Mouse (Mus musculus) layer of hippocampus, postnatal 25 days (tissue): ENCODE results near the gene Arid5b. TPM values are rescaled to one million over a fixed set of nuclear protein-coding genes. Genes with fewer than 3 reads are reported as not detected.

Source experiments
- DNase-seq, 2 experiments: peaks; one replicate each; pipeline ENCODE4 v3.0.0; 2022; ENCODE audit warnings: mixed read lengths in 2 of 2, low spot score in 1 of 2; ENCODE audit errors: extremely low spot score in 1 of 2
- total RNA-seq, 2 experiments: library from RNA; stranded (reverse); gene quantifications; 2 replicates each; pipeline ENCODE4 v1.2.3; 2021

Arid5b gene
- total RNA-seq, 2 experiments from 2014 or later: 21.5 to 22.8 TPM

- DNase-seq: no peak
Measured at GRCm38 (mm10) chr10:68142501-68142900, 136.0 kb downstream of the Arid5b start.

DNA sequence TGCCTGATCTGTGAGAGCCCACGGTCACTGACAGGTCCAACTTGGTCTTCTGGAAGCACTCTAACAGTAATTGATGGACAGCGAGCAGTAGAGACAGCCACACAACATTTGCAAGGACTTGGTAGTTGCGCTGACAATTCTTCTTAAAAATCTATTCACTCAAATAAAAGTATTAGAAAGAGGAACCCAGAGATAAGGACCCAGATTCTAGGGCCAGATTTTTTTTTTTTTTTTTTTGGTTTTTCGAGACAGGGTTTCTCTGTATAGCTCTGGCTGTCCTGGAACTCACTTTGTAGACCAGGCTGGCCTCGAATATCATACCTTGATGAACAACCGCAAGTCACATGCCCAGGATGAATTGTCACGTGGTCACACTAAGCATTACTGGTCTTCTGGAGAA lies 137.0 kb downstream of the Arid5b start:
- no peak for DNase-seq

DNA sequence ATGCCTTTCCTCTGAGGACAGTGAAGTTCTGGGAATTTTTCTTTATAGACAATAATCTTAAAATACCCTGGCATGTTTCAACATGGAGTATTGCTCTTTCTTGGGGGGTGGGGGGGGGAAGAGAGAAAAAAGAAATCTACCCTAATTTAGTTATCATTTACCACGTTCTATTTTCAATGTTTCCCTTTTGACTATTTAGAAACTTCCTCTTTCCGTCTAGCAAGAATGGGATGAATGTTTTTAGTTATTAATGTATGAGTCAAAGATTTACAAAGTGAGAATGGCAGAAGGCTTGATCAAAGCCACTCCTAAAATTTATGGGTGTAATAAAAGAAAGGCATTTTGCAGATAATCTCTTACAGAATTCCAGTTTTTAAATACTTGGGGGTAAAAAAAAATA lies 137.7 kb downstream of the Arid5b start:
- DNase-seq: no peak

GRCm38 (mm10) chr10:68140306-68140705 lies 138.2 kb downstream of the Arid5b start:
- no peak for DNase-seq

GRCm38 (mm10) chr10:68138123-68138522 lies 140.4 kb downstream of the Arid5b start:
- no peak for DNase-seq

DNA sequence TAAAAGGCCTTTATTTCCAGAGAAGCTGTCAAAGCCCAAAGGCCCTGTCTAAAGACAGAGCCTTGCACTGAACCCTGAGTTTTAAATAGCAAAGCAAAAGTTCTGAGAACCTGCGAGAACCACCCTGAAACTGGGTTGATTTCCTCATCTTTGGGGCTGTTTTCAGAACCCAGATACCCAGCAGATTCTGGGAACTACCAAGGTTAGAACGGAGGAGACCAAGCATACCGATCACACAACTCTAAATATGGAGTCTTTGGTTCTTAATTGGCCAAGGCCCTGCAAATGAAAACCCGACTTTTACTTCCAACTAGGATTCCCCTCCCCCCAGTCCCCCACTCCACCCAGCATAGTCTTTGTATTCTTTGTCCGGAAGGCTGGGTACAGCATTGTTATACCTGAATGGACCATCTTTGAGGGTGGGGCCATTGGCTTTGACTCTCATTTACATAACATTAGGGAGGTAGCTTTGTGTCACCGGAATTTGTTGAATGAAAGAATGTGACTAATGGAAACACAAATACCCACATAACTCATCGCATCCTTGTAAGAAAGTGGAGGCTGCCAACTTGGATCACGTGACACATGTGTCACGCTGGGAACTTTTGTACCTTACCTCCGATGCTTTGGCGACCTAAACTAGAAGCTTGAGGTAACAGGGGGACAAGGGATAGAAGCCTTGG lies 141.2 kb downstream of the Arid5b start:
- DNase-seq: no peak

- DNase-seq: peak; percentile 51 to 55
Measured at GRCm38 (mm10) chr10:68136480-68137083, 142.0 kb downstream of the Arid5b start.

- no peak for DNase-seq
Measured at GRCm38 (mm10) chr10:68136051-68136450, 142.5 kb downstream of the Arid5b start.

DNA sequence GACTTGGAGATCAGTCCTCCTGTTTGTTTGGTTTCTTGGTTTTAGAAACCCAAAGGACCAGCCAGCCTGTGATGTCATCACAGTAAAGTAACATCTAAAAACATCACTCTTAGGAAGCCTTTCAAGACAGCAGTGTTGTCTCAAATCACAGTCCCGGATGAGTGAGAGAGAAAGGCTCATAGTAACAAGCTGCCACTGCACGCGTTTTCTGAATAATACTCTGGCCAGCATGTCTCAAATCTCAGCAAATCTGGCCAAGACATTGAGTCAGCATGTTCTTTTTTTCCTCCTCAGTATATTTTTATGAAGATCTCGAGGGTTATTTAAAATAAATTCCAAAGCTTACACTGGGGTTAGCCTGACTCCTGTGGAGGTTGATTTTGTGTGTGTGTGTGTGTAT lies 143.1 kb downstream of the Arid5b start:
- no peak for DNase-seq

GRCm38 (mm10) chr10:68134549-68134948 lies 144.0 kb downstream of the Arid5b start:
- no peak for DNase-seq

- no peak for DNase-seq
Measured at GRCm38 (mm10) chr10:68134071-68134470, 144.5 kb downstream of the Arid5b start.

- no peak for DNase-seq
Measured at GRCm38 (mm10) chr10:68132636-68133035, 145.9 kb downstream of the Arid5b start.

- no peak for DNase-seq
Measured at GRCm38 (mm10) chr10:68132154-68132553, 146.4 kb downstream of the Arid5b start.

DNA sequence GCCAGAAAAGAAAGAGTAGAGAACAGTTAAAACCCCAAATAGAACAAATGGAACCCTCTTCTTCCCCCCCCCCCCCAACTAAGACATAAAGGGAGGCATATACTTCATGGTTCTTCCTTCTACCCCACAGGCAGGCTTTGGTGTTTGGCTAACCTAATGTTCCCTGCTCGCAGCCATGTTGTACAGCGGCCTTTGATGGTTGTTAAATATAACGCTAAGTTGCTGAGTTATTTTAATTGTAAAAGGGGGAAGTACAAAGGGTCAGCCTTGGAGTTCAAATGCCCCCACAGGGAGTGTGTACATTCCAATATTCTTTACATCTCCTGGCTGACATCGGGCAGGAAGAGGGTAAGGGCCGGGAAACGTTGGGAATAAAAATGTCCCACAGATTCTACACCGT lies 148.9 kb downstream of the Arid5b start:
- no peak for DNase-seq

DNA sequence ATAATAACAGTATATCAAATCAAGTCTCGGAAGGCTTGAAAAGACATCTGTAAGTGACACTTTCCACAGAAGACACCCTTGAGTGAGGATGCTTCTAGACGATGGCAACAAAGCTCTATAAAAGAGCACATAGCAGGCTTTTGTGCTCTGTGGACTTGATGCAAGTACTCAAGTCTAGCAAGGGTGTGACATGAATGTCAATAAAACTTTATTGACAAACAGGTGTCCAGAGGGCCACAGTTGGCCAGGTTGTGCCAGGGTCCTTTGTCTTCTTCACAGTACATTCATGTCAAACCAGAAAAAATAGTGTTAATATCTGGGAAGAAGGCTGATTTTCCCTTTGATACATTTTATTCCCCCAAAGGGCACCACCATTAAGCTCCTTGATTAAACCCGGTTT lies 149.5 kb downstream of the Arid5b start:
- DNase-seq: no peak

- no peak for DNase-seq
Measured at GRCm38 (mm10) chr10:68128441-68128848, 150.1 kb downstream of the Arid5b start.

DNA sequence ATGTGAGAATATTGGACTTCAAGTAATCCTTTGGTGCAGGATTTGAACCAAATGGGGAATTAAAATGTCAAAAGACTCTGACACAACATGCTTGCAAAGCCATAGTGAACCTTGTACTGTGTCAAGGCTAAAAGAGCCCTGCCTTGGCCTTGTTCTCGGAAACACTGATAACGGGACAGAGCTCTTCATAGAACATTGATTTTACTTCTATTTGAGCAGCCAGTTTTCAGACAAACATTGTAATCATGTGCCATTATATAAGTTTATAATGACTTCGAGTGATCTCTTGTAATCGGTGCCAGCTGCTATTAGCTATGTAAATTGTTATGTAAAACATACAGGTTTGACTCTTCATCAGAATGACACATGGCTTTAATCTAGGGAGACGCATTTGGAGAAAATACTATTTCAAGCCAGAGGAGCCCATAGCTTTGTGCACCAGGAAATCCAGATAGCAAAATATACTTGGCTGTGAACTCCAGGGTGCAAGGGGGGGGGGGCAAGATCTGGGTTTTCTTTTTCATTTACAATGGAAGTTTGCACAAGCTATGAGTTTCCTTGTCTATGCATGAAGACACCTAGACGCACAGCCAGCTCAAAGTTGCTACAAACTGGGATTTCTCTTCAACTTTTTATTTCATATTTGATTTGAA lies 150.8 kb downstream of the Arid5b start:
- DNase-seq: no peak

DNA sequence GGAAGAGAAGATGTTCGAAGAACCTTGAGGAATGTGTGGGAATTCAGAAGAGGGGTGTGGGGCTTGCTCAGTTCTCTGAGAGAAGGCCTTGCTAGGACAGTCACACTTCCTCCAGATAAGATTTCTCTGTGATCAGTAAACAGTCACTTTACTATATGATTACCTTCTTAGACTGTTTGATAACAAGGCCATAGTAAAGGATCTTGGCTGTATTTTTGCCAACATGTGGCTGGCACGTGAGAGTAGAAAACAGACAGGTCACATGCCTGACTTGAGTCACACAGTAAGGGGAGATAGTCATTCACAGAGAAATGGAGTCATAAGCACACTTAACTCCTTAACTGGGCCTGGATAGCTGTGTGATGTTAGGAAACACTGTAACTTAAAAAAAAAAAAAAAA lies 151.4 kb downstream of the Arid5b start:
- no peak for DNase-seq

- DNase-seq: no peak
Measured at GRCm38 (mm10) chr10:68126551-68126950, 152.0 kb downstream of the Arid5b start.

DNA sequence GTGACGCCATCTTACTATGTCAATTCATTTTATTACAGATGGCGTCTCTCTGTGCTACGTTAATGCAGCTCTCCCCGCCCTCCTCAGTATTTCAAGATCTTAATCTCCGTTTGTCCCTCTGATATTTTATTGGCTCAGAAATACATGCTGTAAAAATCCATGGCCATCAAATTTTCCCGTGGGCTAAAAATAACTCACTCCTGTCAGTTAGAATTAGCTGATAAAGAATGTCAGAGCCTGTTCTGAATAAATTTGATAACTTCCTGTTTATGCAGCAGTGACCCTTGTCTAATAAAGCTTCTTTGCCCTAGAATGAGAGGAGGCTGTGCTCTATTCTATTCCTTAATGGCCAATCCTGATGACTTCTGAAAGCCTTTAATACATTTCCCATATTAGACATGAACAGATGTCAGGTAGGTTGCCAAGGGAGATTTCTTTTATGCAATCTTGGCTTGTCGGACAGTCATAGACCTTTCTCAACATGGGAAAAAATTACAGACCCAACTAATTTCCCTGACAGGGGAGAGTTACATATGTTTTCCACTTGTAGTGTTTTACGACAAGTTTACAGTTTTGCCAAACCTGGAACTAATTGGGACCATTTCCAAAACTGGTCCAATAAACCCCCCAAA lies 152.5 kb downstream of the Arid5b start:
- no peak for DNase-seq

DNA sequence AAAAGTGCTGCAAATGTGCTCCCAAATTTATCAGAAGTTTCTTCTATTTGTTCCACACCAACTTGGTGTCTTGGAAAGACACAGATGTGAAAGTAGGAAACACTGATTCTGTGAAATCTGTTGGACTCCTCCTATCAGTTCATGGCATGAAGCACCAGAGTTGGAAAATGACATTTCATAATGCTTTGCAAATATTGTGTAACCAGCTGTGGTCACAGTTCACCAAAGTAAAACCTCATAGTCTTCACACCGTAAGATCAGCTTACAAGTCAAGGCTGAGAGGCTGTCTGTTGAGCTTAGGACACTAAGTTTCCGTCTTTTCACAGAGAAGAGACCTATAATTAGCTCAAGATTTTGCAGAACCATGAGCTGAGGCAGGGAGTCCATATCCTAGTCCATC lies 153.6 kb downstream of the Arid5b start:
- no peak for DNase-seq
